Mouse (Mus musculus) embryonic facial prominence, embryonic 13.5 days (tissue): Measurements from ENCODE around the gene Wdr6. TPM values are rescaled to one million over a fixed set of nuclear protein-coding genes. Genes with fewer than 3 reads are reported as not detected.
"Not testable (repeated sequence)": the region's sequence is repeated elsewhere in the genome, so short reads cannot be mapped to it uniquely, and the experiment has no call there.

Experiments
- ATAC-seq: fragments of 200-750 bp; cut with Nextera tagmentation; 2 replicates; pipeline ENCODE4 v1.8.0; 2017; ENCODE audit warnings: low read depth; ENCODE audit not compliant: insufficient number of reproducible peaks, insufficient read depth, low FRiP score, low TSS enrichment
- H3K27ac ChIP-seq: fragments of 300-500 bp; sonication (generic); 2 replicates; pipeline ENCODE4 v1.5.1; 2015; ENCODE audit warnings: moderate library complexity, mild to moderate bottlenecking, inconsistent platforms
- H3K27me3 ChIP-seq: fragments of 300-500 bp; sonication (generic); 2 replicates; pipeline ENCODE4 v1.6.1; 2015; ENCODE audit warnings: mild to moderate bottlenecking, inconsistent platforms
- H3K36me3 ChIP-seq: fragments of 300-500 bp; sonication (generic); 2 replicates; pipeline ENCODE4 v1.6.1; 2015; ENCODE audit warnings: mild to moderate bottlenecking, inconsistent platforms
- H3K4me1 ChIP-seq: fragments of 300-500 bp; sonication (generic); 2 replicates; pipeline ENCODE4 v1.6.1; 2015; ENCODE audit warnings: inconsistent platforms
- H3K4me2 ChIP-seq: fragments of 300-500 bp; sonication (generic); 2 replicates; pipeline ENCODE4 v1.6.1; 2015; ENCODE audit warnings: moderate library complexity, mild to moderate bottlenecking, inconsistent platforms
- H3K4me3 ChIP-seq: fragments of 300-500 bp; sonication (generic); 2 replicates; pipeline ENCODE4 v1.5.1; 2015; ENCODE audit warnings: mild to moderate bottlenecking, inconsistent platforms
- H3K9ac ChIP-seq: fragments of 300-500 bp; sonication (generic); 2 replicates; pipeline ENCODE4 v1.6.1; 2015; ENCODE audit warnings: mild to moderate bottlenecking, inconsistent platforms
- H3K9me3 ChIP-seq: fragments of 300-500 bp; sonication (generic); 2 replicates; pipeline ENCODE4 v1.6.1; 2016; ENCODE audit warnings: inconsistent platforms
- WGBS: fragments of 180-500 bp; shearing (Covaris S2); methylation state at CpG from one replicate; pipeline ENCODE4 v1.1.7; 2015; ENCODE audit warnings: mixed read lengths; 5-methylcytosine and 5-hydroxymethylcytosine counted together
- polyA plus RNA-seq: library from polyadenylated mRNA; unstranded; fragments of >200 nt; fragmentation: Nextera tagmentation; extraction: Ambion mirVana; gene quantifications from 2 replicates; pipeline ENCODE4 v1.2.1, GENCODE M21; 2015

Wdr6 gene
- 140 and 147 TPM in 2 replicates for polyA plus RNA-seq

- Histone ChIP-seq H3K4me3 (peak within 1 kb of the TSS; percentile 75), H3K36me3 (peaks cover 37% of the 10 kb centered on the region), H3K4me1 (peaks cover 50% of the 10 kb centered on the region), H3K9me3 (no peaks in the 10 kb centered on the region), H3K4me2 (peak within 1 kb of the TSS; percentile 86), H3K27me3 (no peaks in the 10 kb centered on the region), H3K27ac (peak within 1 kb of the TSS; percentile 92), H3K9ac (peak within 1 kb of the TSS; percentile 91)
- 6% methylated on average over 51 of the region's 51 CpGs for WGBS
- ATAC-seq = peak; percentile 96
These were observed at the start of gene Wdr6 for GRCm38 (mm10) chr9:108578545-108579343. Wdr6 (minus strand) TSS chr9:108578739.

- Histone ChIP-seq H3K36me3 (peaks cover 30% of the 10 kb centered on the region), H3K4me3 (no peak overlapping the region), H3K9ac (no peak overlapping the region), H3K27ac (no peak overlapping the region), H3K27me3 (no peaks in the 10 kb centered on the region), H3K4me2 (no peak overlapping the region), H3K4me1 (no peaks in the 10 kb centered on the region), H3K9me3 (no peaks in the 10 kb centered on the region)
- no peak for ATAC-seq
- WGBS = 87% methylated on average over 4 of the region's 4 CpGs
These were observed 49.6 kb upstream of the Wdr6 start for GRCm38 (mm10) chr9:108628141-108628540.

GRCm38 (mm10) chr9:108626498-108626897 is 48.0 kb upstream of the Wdr6 start:
- no peaks in the 10 kb centered on the region for H3K4me1 ChIP-seq
- H3K9ac ChIP-seq = no peak overlapping the region
- no peaks in the 10 kb centered on the region for H3K9me3 ChIP-seq
- H3K4me2 ChIP-seq = no peak overlapping the region
- no peak overlapping the region for H3K4me3 ChIP-seq
- 82% methylated on average over 2 of the region's 2 CpGs for WGBS
- no peak for ATAC-seq
- no peaks in the 10 kb centered on the region for H3K27me3 ChIP-seq
- no peak overlapping the region for H3K27ac ChIP-seq
- H3K36me3 ChIP-seq = peaks cover 31% of the 10 kb centered on the region

- no peak for ATAC-seq
- 82% methylated on average over 1 of the region's 1 CpGs for WGBS
- Histone ChIP-seq H3K9me3 (no peaks in the 10 kb centered on the region), H3K4me2 (no peak overlapping the region), H3K27me3 (no peaks in the 10 kb centered on the region), H3K9ac (no peak overlapping the region), H3K4me3 (no peak overlapping the region), H3K4me1 (no peaks in the 10 kb centered on the region), H3K36me3 (peaks cover 71% of the 10 kb centered on the region), H3K27ac (no peak overlapping the region)
These were observed 38.8 kb upstream of the Wdr6 start for GRCm38 (mm10) chr9:108617301-108617700.

GRCm38 (mm10) chr9:108611488-108611887 is 32.9 kb upstream of the Wdr6 start:
- peaks cover 95% of the 10 kb centered on the region for H3K36me3 ChIP-seq
- no peak for ATAC-seq
- 92% methylated on average over 10 of the region's 10 CpGs for WGBS

GRCm38 (mm10) chr9:108608889-108609288 is 30.4 kb upstream of the Wdr6 start:
- Histone ChIP-seq H3K36me3 (peaks cover 98% of the 10 kb centered on the region), H3K27ac (no peak overlapping the region), H3K9me3 (no peaks in the 10 kb centered on the region), H3K9ac (no peak overlapping the region), H3K4me3 (no peak overlapping the region), H3K27me3 (no peaks in the 10 kb centered on the region), H3K4me2 (no peak overlapping the region), H3K4me1 (no peaks in the 10 kb centered on the region)
- WGBS = 88% methylated on average over 4 of the region's 4 CpGs
- ATAC-seq = no peak

More at GRCm38 (mm10) chr9:108611488-108611887, 32.9 kb upstream of the Wdr6 start:
- no peaks in the 10 kb centered on the region for H3K27me3 ChIP-seq
- H3K4me1 ChIP-seq = no peaks in the 10 kb centered on the region
- no peak overlapping the region for H3K4me3 ChIP-seq
- H3K4me2 ChIP-seq = no peak overlapping the region
- H3K9me3 ChIP-seq = no peaks in the 10 kb centered on the region
- no peak overlapping the region for H3K27ac ChIP-seq
- no peak overlapping the region for H3K9ac ChIP-seq

- ATAC-seq, H3K9me3 ChIP-seq, H3K27ac ChIP-seq, H3K27me3 ChIP-seq, H3K4me2 ChIP-seq, H3K4me1 ChIP-seq, H3K9ac ChIP-seq, H3K4me3 ChIP-seq: not testable (repeated sequence)
- peaks cover 98% of the 10 kb centered on the region for H3K36me3 ChIP-seq
- WGBS = 93% methylated on average over 5 of the region's 5 CpGs
These were observed 29.4 kb upstream of the Wdr6 start for GRCm38 (mm10) chr9:108607929-108608328.

- 83% methylated on average over 4 of the region's 4 CpGs for WGBS
- Histone ChIP-seq H3K36me3 (peaks cover 53% of the 10 kb centered on the region), H3K9me3 (no peaks in the 10 kb centered on the region), H3K4me3 (no peak overlapping the region), H3K9ac (no peak overlapping the region), H3K27ac (no peak overlapping the region), H3K27me3 (no peaks in the 10 kb centered on the region), H3K4me2 (no peak overlapping the region), H3K4me1 (peaks cover under 1% of the 10 kb centered on the region; the same call in 1 of the 2 replicates)
- ATAC-seq = no peak
These were observed 23.4 kb upstream of the Wdr6 start for GRCm38 (mm10) chr9:108601986-108602385.

GRCm38 (mm10) chr9:108600011-108600410 is 21.5 kb upstream of the Wdr6 start:
- H3K36me3 ChIP-seq = peaks cover 36% of the 10 kb centered on the region
- no peaks in the 10 kb centered on the region for H3K9me3 ChIP-seq
- peaks cover 8% of the 10 kb centered on the region; the same call in 1 of the 2 replicates for H3K4me1 ChIP-seq
- H3K27ac ChIP-seq = no peak overlapping the region
- H3K4me2 ChIP-seq = no peak overlapping the region
- no peak overlapping the region for H3K9ac ChIP-seq
- H3K4me3 ChIP-seq = no peak overlapping the region
- H3K27me3 ChIP-seq = no peaks in the 10 kb centered on the region
- WGBS = 55% methylated on average over 2 of the region's 2 CpGs
- no peak for ATAC-seq

GRCm38 (mm10) chr9:108599021-108599566 is 20.6 kb upstream of the Wdr6 start:
- no peaks in the 10 kb centered on the region for H3K9me3 ChIP-seq
- H3K27ac ChIP-seq = no peak overlapping the region
- peaks cover 8% of the 10 kb centered on the region; the same call in 1 of the 2 replicates for H3K4me1 ChIP-seq
- H3K27me3 ChIP-seq = no peaks in the 10 kb centered on the region
- WGBS = 70% methylated on average over 4 of the region's 4 CpGs
- no peak overlapping the region for H3K4me3 ChIP-seq
- H3K9ac ChIP-seq = no peak overlapping the region
- H3K4me2 ChIP-seq = no peak overlapping the region
- peaks cover 27% of the 10 kb centered on the region for H3K36me3 ChIP-seq
- ATAC-seq = no peak

GRCm38 (mm10) chr9:108596998-108597764 is 18.6 kb upstream of the Wdr6 start, which contains the start of gene P4htm:
P4htm (minus strand) TSS chr9:108597667.
- Histone ChIP-seq H3K27ac (no peak within 1 kb of the TSS), H3K27me3 (no peaks in the 10 kb centered on the region), H3K9ac (peak within 1 kb of the TSS; percentile 81), H3K9me3 (no peaks in the 10 kb centered on the region), H3K4me1 (peaks cover 8% of the 10 kb centered on the region; the same call in 1 of the 2 replicates), H3K36me3 (peaks cover 11% of the 10 kb centered on the region), H3K4me3 (peak within 1 kb of the TSS; percentile 80), H3K4me2 (peak within 1 kb of the TSS; percentile 92)
- peak; percentile 52; the same call in 1 of the 2 replicates for ATAC-seq
- 2% methylated on average over 69 of the region's 69 CpGs for WGBS
